8 mouse cellular contexts compared by ENCODE assay signal in genomic region chrX:159409253-159409652, GRCm38 (mm10). TPM values are rescaled to one million over a fixed set of nuclear protein-coding genes. Genes with fewer than 3 reads are reported as not detected.
DNase-seq lines count a peak whose midpoint lies in the region; ATAC-seq and TF ChIP-seq lines count a peak whose summit lies in the region.
"Had no signal": no experiment of that assay in that cellular context is flagged by ENCODE, and none has a peak within 500 bp of the region (broad histone marks: within the 10 kb centered on the region; RNA-seq: fewer than 3 reads in every experiment).

No protein-coding gene starts in this region.

- ATAC-seq in kidney, postnatal 0 days (replicated peaks; ENCODE audit: low FRiP score, low read depth) = no peak
- ATAC-seq in kidney, embryonic 14.5 days (ENCODE audit: low FRiP score, low TSS enrichment) = no peak

- 32% methylated on average over 4 of the region's 4 CpGs for WGBS in kidney, postnatal 0 days
- 43% methylated on average over 4 of the region's 4 CpGs for WGBS in kidney, embryonic 14.5 days

- no peaks in the 10 kb centered on the region; the same call in 1 of the 2 replicates for H3K27me3 ChIP-seq in kidney, postnatal 0 days (ENCODE audit: insufficient read depth, low read length)
- H3K27me3 ChIP-seq in kidney, embryonic 14.5 days (ENCODE audit: control insufficient read depth, insufficient read depth, low read length) = 0 out of 2 replicates have a peak, but pooled peaks cover 5% of the 10 kb centered on the region

- no peaks in the 10 kb centered on the region for H3K36me3 ChIP-seq in kidney, postnatal 0 days (ENCODE audit: insufficient read depth, low read length)
- no peaks in the 10 kb centered on the region for H3K36me3 ChIP-seq in kidney, embryonic 14.5 days (ENCODE audit: control insufficient read depth, insufficient read depth, low read length)
- H3K36me3 ChIP-seq: liver, embryonic 15.5 days had no signal

- no peak overlapping the region for H3K27ac ChIP-seq in kidney, postnatal 0 days
- H3K27ac ChIP-seq in kidney, embryonic 14.5 days (ENCODE audit: low read depth, low read length) = no peak overlapping the region
- H3K27ac ChIP-seq: liver, embryonic 15.5 days had no signal

- no peaks in the 10 kb centered on the region for H3K9me3 ChIP-seq in kidney, postnatal 0 days (replicated peaks; ENCODE audit: low read length)
- H3K9me3 ChIP-seq in kidney, embryonic 14.5 days (ENCODE audit: control insufficient read depth, low read length) = no peaks in the 10 kb centered on the region
- H3K9me3 ChIP-seq: liver, embryonic 15.5 days had no signal

- no peak overlapping the region for H3K9ac ChIP-seq in kidney, postnatal 0 days (ENCODE audit: low read depth, low read length)
- no peak overlapping the region for H3K9ac ChIP-seq in kidney, embryonic 14.5 days (ENCODE audit: low read depth, low read length)
- H3K9ac ChIP-seq: liver, embryonic 15.5 days had no signal

- H3K4me1 ChIP-seq in kidney, postnatal 0 days (replicated peaks; ENCODE audit: insufficient read depth, low read length) = no peaks in the 10 kb centered on the region
- H3K4me1 ChIP-seq in kidney, embryonic 14.5 days (ENCODE audit: control insufficient read depth, insufficient read depth, low read length) = no peaks in the 10 kb centered on the region
- H3K4me1 ChIP-seq: liver, embryonic 15.5 days had no signal

- H3K4me2 ChIP-seq in kidney, postnatal 0 days (ENCODE audit: low read length) = no peak overlapping the region
- H3K4me2 ChIP-seq in kidney, embryonic 14.5 days (replicated peaks; ENCODE audit: low read depth, low read length) = no peak overlapping the region
- H3K4me2 ChIP-seq: liver, embryonic 15.5 days had no signal

- peak; percentile 68 for TF ChIP-seq CTCF in kidney, postnatal 0 days (IDR thresholded peaks at IDR 0.05; ENCODE audit: low read depth)

- peak; percentile 44 for DNase-seq in kidney, postnatal 0 days (ENCODE audit: low spot score)
- DNase-seq in CD4-positive, CD25-positive, alpha-beta regulatory T cell, adult 2 months (ENCODE audit: low read depth, low spot score) = peak; percentile 74
- DNase-seq in MEL-GATA-1-ER (ENCODE audit: extremely low read depth, low read depth) = peak; percentile 48
- DNase-seq in cerebellum, postnatal 36 days = peak; percentile 30 to 38
- peak; percentile 63 for DNase-seq in naive thymus-derived CD4-positive, alpha-beta T cell, adult 2 months (ENCODE audit: low read depth)
- no peak for DNase-seq in adrenal gland, adult 2 months

- no peak overlapping the region for H3K4me3 ChIP-seq in kidney, postnatal 0 days (replicated peaks; ENCODE audit: low read depth, low read length)
- H3K4me3 ChIP-seq in kidney, embryonic 14.5 days (ENCODE audit: low read length) = no peak overlapping the region
- H3K4me3 ChIP-seq: liver, embryonic 15.5 days had no signal

RNA-seq across cellular contexts. Expression of gene Map7d2, which starts 5.1 kb away (rescaled TPM):
- polyA plus RNA-seq in kidney, postnatal 0 days (2015; fragmentation: Nextera tagmentation; extraction: Ambion mirVana) = 1.8 and 1.9 TPM in 2 replicates
- polyA plus RNA-seq in kidney, embryonic 14.5 days (2014; fragmentation: Nextera tagmentation; extraction: Ambion mirVana) = 2.8 and 3.1 TPM in 2 replicates
- total RNA-seq in adrenal gland, adult 2 months (2021) = 1 to 10 TPM; 2.0 to 3.9 TPM
- polyA plus RNA-seq in adrenal gland, adult 2 months (2012; rRNA removed) = 0.07 and 0.19 TPM in 2 replicates
- polyA plus RNA-seq: liver, embryonic 15.5 days had no signal

RNA-seq across cellular contexts. Expression of gene Eif1ax, which starts 37.3 kb away (rescaled TPM):
- polyA plus RNA-seq in kidney, postnatal 0 days (2015; fragmentation: Nextera tagmentation; extraction: Ambion mirVana) = 104 and 108 TPM in 2 replicates
- polyA plus RNA-seq in kidney, embryonic 14.5 days (2014; fragmentation: Nextera tagmentation; extraction: Ambion mirVana) = 128 and 130 TPM in 2 replicates
- total RNA-seq in adrenal gland, adult 2 months (2021) = 100 to 1,000 TPM in 1 of 2 experiments, 10 to 100 TPM in 1; 93.3 to 111 TPM
- polyA plus RNA-seq in adrenal gland, adult 2 months (2012; rRNA removed) = 244 and 316 TPM in 2 replicates
